Mouse (Mus musculus) cerebellum, postnatal 25 days (tissue): ENCODE data around the gene Fam53b.

Experiments
- DNase-seq, 2 experiments: peaks; one replicate each; pipeline ENCODE4 v3.0.0; 2021; ENCODE audit warnings: mixed read lengths in 2 of 2

The Fam53b gene

GRCm38 (mm10) chr7:132787496-132788190 lies 26.0 kb downstream of the Fam53b start:
- DNase-seq, result no peak

GRCm38 (mm10) chr7:132787022-132787421 lies 26.7 kb downstream of the Fam53b start:
- DNase-seq, result no peak

DNA sequence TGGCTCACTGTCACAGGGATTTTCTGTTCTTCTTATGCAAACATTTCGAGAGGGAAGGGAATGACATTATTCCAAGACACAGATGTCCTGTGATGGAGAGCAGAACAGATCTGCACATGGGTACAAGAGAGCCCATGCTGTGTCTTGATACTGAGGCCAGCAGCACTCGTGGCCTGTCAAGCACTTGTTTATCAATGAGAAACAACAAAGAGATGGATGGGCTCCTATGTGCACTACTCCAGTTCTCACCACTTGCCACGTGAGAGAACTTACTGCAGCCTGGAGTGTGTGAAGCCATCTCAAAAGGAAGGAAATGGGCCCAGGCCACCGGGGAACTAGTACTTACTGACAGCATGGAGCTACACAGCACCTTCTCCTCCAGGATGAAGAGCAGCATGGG lies 27.2 kb downstream of the Fam53b start:
- no peak for DNase-seq

DNA sequence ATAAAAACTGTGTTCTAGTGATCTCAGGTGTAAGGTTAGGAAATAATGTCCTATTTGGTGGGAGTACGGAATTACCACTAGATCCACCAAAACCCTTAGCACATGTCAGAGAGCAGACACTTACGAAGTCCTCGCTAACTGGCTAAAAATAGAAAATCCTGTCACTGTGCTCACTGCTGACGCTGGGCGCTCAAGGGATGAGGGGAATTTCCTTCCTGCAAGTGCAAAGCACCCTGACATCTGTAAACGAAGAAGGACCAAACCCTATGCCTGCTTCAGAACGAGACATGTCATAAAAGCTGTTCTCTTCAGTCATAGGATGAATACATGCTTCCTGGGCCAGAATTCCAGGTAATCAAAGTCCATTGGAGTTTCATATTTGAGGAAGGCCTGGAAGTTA lies 27.7 kb downstream of the Fam53b start:
- DNase-seq, result no peak

- no peak for DNase-seq
Measured at GRCm38 (mm10) chr7:132784101-132784500, 29.6 kb downstream of the Fam53b start.

DNA sequence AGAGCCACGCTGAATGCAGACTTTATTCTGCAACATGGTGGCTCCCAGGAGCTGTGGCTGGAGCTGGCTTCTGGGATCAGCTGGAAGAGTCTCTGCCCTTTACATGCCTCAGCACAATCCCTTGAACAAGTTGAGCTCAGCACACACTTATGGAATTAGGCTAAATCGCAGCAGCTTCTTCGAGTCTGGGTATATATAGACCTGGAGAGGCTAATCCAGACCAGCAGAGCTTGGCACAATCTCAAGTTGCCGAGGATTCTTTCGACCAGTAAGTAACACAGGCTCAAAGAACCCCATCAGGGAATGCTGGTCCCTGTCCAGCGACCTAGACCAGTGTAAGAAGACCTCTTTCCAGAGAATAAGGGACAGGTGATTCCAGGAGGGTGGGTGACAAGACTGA lies 31.8 kb downstream of the Fam53b start:
- peak; percentile 63 to 74 for DNase-seq

DNA sequence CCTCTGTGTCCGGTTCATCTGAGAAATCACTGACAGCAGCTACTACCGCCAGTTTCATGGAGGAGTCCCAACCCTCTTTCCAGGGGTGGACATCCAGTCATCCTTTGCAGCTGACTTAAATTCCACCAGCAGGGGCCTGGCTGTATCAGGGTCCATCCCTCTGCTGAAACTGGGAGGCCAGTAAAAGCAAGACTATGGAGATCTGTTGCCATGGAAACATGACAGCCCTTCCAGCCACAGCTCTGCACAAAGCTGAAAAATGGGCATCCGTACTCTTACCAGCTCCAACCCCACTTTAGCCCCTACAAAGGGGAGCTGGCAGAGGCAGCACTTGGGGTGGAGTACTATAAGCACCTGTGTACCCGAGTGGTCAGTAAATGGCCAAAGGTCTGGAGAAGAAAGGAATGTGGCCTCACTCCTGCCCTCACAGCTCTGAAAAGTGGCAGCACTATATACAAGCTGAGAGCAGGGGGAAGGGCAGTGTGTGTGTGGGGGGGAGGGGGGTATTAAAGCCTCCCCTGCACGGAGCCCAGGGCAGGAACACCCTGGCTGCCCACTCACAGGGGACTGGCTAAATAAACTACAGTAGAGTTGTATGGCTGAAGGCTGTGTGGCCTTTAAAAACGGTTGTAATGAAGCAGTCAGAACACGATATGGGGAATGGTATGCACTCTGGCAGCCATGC lies 32.4 kb downstream of the Fam53b start:
- DNase-seq, result no peak

DNA sequence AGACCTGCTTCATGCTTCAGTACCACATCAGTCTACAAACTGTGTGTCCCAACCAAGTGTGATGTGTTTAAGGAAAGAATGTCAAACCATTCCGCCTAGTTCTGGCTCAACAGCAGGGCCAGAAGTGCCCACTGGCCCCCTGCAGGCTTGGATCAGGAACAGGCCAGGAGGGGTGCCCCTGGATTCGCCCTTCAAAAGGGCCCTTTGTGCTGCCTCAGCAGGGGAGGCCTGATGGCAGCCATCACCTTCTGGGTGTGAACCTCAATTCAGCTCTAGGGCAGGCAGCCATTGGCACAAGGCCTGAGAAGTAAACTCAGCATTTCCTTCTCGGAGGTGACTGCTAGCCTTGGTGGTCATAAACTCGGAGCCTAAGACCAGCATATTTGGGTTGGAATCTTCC lies 33.1 kb downstream of the Fam53b start:
- peak in 1 of 2 experiments; percentile 66 for DNase-seq

DNA sequence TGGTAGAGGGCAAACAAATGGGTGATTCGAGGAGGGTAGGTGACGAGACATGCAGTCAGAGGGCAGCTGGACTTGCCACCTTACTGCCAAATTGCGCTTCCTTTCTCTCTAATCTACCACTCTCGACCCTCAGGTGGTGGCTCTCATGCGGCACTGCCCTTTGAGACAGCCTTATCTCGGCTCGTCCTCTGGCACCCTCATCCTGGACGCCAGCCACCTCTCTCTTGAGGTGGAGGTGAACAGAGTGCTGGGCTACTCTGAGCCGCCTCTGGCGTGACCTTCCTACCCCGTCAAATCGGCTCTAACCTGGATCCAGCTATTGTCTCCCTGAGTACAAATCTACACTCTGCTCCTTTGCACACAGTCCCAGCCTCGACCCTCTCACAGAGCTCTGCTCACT lies 35.1 kb downstream of the Fam53b start:
- DNase-seq, result peak in 1 of 2 experiments; percentile 56

DNA sequence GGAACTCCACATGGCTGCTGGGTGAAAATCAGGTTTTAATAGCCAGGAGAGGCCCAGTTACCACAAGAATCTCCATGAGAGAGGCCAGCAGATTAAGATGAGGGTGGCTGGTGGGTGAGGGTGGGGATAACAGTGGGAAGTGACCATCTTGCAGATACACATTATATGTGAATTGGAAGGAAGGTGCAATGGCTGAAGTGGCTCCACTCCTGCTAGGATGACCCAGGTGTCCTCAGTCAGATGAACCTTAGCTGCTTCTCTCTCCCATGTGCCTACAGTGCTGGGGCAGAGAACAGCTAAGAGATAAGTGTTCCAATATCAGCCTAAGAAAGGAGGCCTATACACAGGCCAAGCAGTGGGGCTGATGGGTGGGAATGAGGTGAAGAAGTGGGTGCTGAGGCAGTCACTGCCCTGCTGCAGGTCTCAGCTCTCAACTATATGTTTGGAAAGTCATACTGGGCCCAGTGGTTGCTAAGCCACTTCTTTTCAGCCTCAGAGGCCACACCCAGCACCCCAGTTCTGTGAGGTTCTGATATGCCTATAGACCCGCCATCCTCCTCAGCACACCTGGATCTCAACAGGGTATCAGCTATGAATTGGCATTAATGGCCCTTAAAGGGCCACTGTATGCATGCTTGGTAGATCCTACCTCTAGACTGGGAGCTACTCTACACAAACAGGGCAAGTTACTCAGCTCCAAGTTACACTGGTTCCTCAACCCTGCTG lies 35.8 kb downstream of the Fam53b start:
- DNase-seq, result no peak

DNA sequence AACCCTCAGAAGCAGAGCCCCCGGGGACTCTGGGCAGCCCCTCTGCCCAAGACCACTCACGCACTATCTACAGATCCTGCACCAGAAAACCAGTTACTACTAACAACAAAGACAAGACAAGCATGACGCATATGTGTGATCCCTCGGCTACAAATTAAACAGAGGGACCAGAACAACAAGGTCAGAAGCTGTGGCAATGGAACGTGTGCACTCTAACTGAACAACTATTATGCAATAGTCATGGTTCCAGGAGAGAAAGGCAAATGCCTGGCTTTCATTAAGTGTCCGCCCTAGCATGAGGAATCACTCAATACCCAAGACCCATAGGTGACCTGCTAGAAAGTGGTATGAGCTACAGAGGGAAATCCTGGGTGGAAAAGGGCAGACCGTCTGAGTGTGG lies 36.6 kb downstream of the Fam53b start:
- no peak for DNase-seq

DNA sequence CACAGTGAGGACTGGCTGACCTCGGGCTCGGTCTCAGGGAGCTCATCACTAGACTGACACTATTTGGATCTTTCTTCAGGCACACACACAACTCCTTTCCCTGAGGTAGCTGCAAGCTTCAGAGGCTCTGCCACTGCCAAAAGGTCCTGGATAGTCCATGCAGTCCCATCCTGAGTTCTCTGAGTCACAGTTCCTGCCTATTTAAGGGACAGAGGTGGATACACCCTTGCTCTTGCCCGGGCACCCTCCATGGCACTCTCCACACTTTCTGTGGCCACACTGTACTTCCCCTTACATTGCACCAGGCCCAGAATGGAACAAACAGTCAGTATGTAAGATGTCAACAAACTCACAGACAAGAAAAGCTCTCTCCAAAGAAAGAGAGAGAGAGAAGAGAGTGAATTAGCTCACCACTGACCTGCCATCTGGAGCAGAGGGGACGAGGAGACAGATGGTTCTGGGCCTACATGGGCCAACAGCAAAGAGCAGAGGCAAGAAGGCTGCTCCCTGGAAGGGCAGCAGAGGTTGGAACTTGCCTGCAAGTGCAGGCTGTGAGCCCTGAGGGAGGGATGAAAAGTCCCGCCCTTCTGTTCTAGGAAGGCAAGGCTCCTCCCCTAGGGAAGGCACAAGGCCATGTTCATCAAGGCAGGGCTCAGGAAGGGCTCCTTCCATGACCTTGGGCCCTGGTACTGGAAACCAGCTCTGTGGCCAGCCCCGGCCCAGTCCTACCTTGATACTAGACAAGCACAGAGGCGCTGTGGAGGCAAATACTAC lies 37.2 kb downstream of the Fam53b start:
- DNase-seq, result no peak

DNA sequence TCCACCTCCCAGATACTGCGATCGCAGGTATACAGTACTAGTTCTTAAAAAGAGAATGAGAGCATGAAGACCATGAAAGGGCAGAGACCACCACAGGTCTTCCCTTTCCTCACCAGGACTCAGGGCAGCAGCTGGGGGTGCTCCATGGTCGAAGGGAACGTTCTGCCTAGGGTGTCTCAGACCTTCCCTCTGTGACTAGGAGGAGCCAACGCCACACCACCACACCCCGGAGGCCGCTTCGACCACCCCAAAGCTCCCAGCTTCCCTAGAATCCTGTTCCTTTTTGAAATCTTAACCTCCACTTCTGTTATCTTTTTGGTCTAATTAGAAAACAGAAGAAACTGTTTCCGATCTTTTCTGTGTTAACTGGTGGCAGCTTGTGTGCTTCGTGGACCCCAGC lies 37.8 kb downstream of the Fam53b start:
- no peak for DNase-seq

DNA sequence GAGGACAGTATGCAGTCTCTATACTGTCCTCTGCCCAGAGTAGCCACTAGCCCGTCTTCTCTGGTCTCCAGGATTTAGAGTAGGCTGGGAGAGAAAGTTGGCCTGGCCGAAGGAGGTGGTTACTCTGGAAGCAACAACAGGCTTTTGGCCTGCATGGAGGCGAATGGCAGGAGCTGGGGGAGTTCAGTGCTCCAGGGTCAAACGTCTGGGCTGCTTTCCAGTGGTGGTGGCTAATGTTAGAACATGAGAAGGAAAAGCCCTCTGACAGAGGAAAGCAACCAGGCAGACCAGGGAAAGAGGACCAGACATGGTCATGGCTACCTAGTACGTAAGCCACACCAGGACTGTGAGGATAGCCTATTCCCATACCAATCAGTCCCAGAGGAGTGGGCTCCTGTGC lies 38.4 kb downstream of the Fam53b start:
- DNase-seq, result no peak

- DNase-seq, result no peak
Measured at GRCm38 (mm10) chr7:132773011-132773705, 40.5 kb downstream of the Fam53b start.

DNA sequence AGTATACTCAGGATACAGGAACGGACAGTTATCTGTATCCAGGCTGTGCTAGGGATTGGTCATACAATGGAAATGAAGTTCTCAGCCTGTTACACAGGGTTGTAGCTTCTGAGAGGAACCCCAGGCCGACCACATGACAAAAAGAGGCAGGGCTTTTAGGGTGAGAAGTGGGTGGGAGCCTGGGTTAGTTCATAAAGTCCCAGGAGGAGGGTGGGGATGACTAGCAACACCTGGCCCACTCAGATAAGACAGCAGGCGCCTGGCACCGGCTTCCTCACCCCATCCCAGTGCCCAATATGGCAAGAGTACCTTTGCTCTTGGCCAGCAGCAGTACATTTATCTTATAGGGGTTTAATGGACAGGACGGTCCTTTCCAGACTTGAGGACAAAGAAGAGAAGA lies 41.2 kb downstream of the Fam53b start:
- DNase-seq, result no peak

DNA sequence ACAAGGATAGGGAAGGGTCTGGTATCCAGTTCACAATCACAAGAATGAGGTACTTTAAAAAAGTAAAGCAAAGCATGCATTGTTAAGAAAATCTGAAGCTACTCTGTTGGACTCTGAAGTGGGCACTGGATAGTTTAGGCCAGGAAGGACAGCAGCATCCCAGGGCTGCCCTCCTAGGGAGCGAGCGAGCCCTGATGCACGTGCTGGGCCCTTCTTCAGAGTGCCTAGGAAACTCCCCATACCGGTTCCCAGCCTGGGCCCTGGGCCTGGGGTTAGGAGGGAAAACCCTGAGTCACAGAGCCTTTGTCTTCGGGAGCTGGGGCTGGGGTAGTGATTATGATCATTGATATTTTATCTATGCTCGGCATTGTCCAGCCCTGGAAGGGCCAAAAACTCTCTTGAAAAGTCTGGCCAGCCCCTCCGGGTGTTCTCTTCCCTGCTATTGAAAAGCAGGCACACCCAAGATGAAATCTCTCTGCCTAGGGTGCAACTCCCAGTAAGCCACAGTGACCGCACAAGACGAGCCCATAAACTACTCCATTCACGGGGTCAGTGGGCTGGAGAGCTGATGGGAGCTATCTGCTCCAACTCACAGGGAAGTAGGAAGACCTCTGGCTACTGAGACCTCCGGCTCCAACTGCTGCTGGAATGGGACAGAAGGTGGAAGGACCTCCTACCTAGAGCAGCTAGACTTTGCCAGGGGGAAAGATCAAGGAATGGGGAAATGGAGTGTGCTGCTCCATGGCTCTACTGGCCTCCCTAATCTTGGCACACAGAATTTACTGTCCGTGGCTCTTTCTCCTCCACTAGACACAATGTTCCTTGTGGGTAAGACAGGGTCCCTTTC lies 45.0 kb downstream of the Fam53b start:
- DNase-seq, result peak in 1 of 2 experiments; percentile 49

GRCm38 (mm10) chr7:132767999-132768370 lies 45.7 kb downstream of the Fam53b start:
- no peak for DNase-seq

DNA sequence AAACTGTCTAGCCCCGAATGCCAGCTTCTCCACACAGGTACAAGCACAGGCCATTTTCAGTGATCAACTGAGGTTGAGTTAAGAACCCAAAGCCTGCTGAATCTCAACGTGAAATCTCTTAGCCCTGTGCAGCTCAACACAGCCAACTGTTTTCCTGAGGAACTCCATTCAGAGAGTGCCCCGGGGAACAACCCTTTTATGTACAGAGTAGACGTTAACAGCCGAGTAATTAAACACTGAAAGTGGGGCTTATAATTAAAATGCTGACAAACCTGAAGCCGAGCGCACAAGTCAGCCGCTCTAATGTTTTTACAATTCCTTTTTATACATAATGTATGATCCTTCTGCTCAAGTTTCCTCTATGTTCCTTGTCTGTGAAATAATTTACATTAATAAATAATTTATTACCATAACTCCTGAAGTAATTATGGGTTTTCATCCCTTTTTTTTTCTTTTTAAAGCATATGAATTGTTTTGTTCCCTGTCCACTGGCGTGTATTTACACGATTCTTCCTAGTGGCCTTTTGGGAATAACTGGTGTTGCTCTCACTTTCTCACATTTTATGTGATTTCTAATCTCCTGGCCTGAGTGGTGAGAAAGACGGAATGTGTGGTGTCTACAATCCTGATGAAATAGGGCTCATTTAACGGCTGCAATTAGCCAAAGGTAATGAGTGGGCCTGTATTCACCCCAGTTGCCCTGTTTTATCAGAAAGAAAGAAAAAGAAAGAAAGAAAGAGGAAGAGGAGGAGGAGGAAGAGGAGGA lies 46.3 kb downstream of the Fam53b start:
- no peak for DNase-seq

DNA sequence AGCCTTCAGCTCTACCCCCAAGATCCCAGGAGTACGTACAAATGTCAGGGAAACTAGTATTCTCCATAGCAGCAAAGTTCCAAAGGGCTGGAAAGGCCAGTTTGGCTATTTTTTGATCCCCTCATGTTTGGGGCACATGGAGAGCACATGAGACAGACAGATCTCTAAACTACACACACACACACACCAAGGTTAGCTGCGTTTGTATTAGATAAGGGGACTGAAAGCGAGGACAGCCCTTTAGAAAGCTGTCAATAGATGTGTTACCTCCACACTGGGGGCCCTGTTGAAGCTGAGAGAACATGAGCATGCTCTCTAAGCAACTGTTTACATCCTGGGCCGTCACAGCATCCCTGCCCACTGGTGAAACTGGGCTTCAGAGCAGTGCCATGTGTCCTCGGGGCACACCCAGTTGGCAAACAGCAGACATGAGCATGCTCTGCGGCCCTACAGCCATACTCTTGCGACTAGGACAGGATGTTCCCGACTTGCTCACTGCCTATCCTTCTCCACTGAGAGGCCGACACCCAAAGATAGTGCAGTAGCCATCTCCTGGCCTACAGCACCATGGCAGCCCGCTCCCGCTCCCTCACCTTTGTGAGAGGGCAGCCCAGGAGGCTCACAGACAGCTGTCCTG lies 47.3 kb downstream of the Fam53b start:
- DNase-seq, result peak; percentile 58 to 64
